Mouse (Mus musculus) C2C12 (cell line): ENCODE results near the gene Dppa5a. TPM values are rescaled to one million over a fixed set of nuclear protein-coding genes. Genes with fewer than 3 reads are reported as not detected.
"Not testable (repeated sequence)": the region's sequence is repeated elsewhere in the genome, so short reads cannot be mapped to it uniquely, and the experiment has no call there.

Experiments used
- H3K27me3 ChIP-seq: one replicate; pipeline ENCODE4 v1.6.1; 2011; ENCODE audit not compliant: control insufficient read depth, insufficient read depth, insufficient read length
- H3K36me3 ChIP-seq: one replicate; pipeline ENCODE4 v1.6.1; 2011; ENCODE audit not compliant: control insufficient read depth, insufficient read depth
- H3K4me3 ChIP-seq: one replicate; pipeline ENCODE4 v1.5.1; 2011; ENCODE audit warnings: mild to moderate bottlenecking, control low read depth; ENCODE audit not compliant: poor library complexity, insufficient read depth, severe bottlenecking
- H3K79me2 ChIP-seq: one replicate; pipeline ENCODE4 v1.6.1; 2011; ENCODE audit not compliant: control insufficient read depth, insufficient read depth
- H3K79me3 ChIP-seq: one replicate; pipeline ENCODE4 v1.6.1; 2011; ENCODE audit warnings: low read depth, control low read depth
- H3ac ChIP-seq: one replicate; pipeline ENCODE3; 2011; ENCODE audit warnings: low read depth; ENCODE audit not compliant: control insufficient read depth, insufficient read length
- CEBPB ChIP-seq: IDR thresholded peaks from one replicate; pipeline ENCODE4 v1.6.1; 2011; ENCODE audit warnings: low read depth, mild to moderate bottlenecking, control low read depth, moderate library complexity
- CTCF ChIP-seq: IDR thresholded peaks from one replicate; pipeline ENCODE4 v1.5.1; 2011; ENCODE audit not compliant: control insufficient read depth, insufficient read depth, insufficient read length
- FOSL1 ChIP-seq: IDR thresholded peaks from one replicate; pipeline ENCODE4 v1.8.0; 2011; ENCODE audit warnings: mild to moderate bottlenecking, low read length; ENCODE audit not compliant: poor library complexity, insufficient read depth, severe bottlenecking
- MAX ChIP-seq: IDR thresholded peaks from one replicate; pipeline ENCODE4 v1.6.1; 2011; ENCODE audit warnings: mild to moderate bottlenecking, control low read depth
- MYOD1 ChIP-seq: IDR thresholded peaks from one replicate; pipeline ENCODE4 v1.6.1; 2011; ENCODE audit warnings: low read depth; ENCODE audit not compliant: control insufficient read depth, insufficient read length
- MYOG ChIP-seq: IDR thresholded peaks from one replicate; pipeline ENCODE4 v1.6.1; 2011; ENCODE audit not compliant: control insufficient read depth, insufficient read length; ENCODE audit errors: extremely low read depth
- USF1 ChIP-seq: IDR thresholded peaks from one replicate; pipeline ENCODE4 v1.6.1; 2011; ENCODE audit warnings: low read depth, mild to moderate bottlenecking, control low read depth, moderate library complexity
- polyA plus RNA-seq: library from polyadenylated mRNA; unstranded; fragments of >200 nt; fragmentation: generic; extraction: Trizol; gene quantifications from one replicate; pipeline ENCODE4 v1.2.1, GENCODE M21; 2012; ENCODE audit warnings: missing spikeins

Gene Dppa5a
- polyA plus RNA-seq, 1 experiment, result 0.34 TPM

GRCm38 (mm10) chr9:78359750-78360483 is 8.1 kb downstream of the Dppa5a start:
- H3K4me3 ChIP-seq, result no peak overlapping the region

GRCm38 (mm10) chr9:78358053-78358452 is 9.9 kb downstream of the Dppa5a start:
- Histone ChIP-seq H3K36me3 (no peaks in the 10 kb centered on the region), H3K27me3 (no peaks in the 10 kb centered on the region), H3K79me3 (no peaks in the 10 kb centered on the region), H3K4me3 (no peak overlapping the region), H3ac (no peak overlapping the region), H3K79me2 (no peaks in the 10 kb centered on the region)
- TF ChIP-seq MYOD1, result no peak
- peak; percentile 39 for TF ChIP-seq CTCF

More at GRCm38 (mm10) chr9:78359750-78360483, 8.1 kb downstream of the Dppa5a start:
- Histone ChIP-seq H3K79me2 (no peaks in the 10 kb centered on the region), H3ac (no peak overlapping the region), H3K27me3 (no peaks in the 10 kb centered on the region), H3K79me3 (no peaks in the 10 kb centered on the region), H3K36me3 (no peaks in the 10 kb centered on the region)
- TF ChIP-seq CTCF, result no peak
- no peak for TF ChIP-seq FOSL1
- no peak for TF ChIP-seq USF1
- no peak for TF ChIP-seq MAX
- no peak for TF ChIP-seq CEBPB
- TF ChIP-seq MYOG, result no peak
- TF ChIP-seq MYOD1, result no peak

- Histone ChIP-seq H3K79me3 (no peaks in the 10 kb centered on the region), H3K36me3 (no peaks in the 10 kb centered on the region), H3K27me3 (no peaks in the 10 kb centered on the region), H3K79me2 (no peaks in the 10 kb centered on the region), H3K4me3 (no peak within 1 kb of the TSS), H3ac (no peak within 1 kb of the TSS)
- TF ChIP-seq USF1 (no peak), CTCF (no peak), FOSL1 (no peak), MAX (no peak), MYOD1 (no peak), CEBPB (no peak), MYOG (no peak)
These were observed 12.4 kb downstream of the Dppa5a start, which contains the start of gene Gsta2 for GRCm38 (mm10) chr9:78355611-78356010. Gene Gsta2, minus strand, starts transcription at chr9:78355788.

DNA sequence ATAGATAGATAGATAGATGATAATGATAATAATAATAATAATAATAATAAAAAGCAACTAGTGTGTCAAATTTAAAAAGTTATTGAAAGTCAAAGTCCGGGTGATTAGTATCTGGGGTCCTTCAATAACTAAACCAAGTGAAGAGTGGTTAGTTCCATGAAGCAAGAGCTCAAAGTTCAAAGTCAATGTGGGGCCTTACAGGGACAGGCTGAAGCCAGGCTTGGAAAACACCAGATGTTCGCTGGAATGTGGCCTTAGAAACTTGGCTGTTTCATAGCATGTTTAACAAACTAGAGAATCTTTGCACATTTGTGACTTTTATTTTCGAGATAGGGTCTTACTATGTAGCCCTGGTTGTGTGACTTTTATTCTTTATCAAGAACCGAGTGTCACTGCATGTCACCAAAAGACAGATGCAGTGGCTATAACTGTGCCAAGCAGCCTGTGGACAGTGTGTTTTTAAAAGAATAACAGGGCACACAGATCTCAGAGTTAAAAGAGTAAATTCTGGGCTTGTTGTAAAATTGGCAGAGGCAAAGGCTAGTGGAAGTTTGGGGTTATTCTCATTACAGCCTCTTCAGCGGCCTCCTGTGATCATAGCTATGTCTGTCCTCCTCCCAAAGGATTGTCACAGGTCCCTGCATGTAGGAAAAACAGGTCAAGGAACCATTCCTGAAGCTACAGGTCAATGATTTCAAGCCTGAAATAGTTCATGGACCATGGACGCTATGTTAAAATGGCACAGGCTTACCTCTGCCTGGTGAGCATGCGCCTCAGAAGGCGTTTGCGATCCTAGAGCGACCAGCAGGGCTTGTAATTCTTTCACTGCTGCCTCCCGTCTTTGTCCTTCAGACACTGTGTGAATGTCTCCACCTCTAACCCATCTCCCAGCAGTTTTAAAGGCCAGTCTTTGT is 13.1 kb downstream of the Dppa5a start:
- Histone ChIP-seq H3K4me3 (no peak overlapping the region), H3ac (no peak overlapping the region), H3K79me2 (no peaks in the 10 kb centered on the region), H3K79me3 (no peaks in the 10 kb centered on the region), H3K27me3 (no peaks in the 10 kb centered on the region), H3K36me3 (no peaks in the 10 kb centered on the region)
- TF ChIP-seq FOSL1 (no peak), CEBPB (no peak)

DNA sequence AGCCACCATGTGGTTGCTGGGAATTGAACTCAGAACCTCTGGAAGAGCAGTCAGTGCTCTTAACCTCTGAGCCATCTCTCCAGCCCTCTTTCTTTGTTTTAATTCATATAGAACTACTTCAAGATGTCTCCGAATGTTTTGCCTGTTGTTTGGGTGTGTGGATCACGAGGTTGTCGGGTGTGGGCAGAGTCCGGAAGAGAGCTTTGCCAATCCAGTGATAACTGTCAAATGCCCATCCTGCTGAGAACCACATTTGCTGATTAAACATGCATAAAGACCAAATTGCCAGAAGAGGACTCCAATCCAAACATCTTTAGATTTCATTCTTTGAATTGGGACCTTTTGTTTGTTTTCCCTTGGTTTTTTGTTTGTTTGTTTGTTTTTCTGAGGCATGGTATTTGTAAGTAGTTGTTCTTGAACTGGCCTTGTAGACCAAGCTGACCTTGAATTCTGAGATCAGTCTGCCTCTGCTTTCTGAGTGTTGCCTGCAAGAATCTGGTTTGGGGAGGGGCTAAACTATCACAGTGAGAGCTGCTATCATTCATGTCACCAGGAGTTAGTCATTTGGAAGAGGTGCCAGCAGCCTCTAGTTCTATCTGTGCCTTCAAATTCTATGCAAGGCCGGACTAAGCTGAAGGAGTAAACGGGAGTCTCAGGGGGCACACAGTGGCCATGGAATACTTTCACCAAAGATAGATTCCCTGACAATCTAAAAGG is 16.3 kb downstream of the Dppa5a start:
- Histone ChIP-seq H3K79me3 (no peaks in the 10 kb centered on the region), H3K4me3 (no peak overlapping the region), H3K36me3 (no peaks in the 10 kb centered on the region), H3ac (no peak overlapping the region), H3K27me3 (no peaks in the 10 kb centered on the region), H3K79me2 (no peaks in the 10 kb centered on the region)
- TF ChIP-seq MYOG (no peak), FOSL1 (no peak), CEBPB (no peak)

DNA sequence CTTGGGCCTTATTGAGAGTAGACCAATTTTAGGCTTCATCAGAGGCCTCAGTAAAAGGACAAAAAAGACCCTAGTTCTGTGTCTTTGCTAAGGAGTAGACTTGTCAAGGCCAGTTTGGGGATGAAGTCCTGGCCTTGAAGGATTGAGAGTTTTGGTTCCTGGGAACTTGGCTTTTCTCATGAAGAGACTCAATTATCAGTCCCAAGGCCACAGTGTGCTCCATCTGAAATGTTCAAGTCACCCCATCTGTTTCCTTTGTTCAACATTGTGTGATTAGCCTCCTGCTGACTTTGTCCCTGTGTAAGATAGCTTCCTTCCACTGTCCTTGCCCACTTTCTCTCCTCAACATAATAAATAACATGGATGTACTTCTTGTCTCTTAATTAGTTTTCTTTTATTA is 18.0 kb downstream of the Dppa5a start:
- H3K4me3 ChIP-seq, result not testable (repeated sequence)

DNA sequence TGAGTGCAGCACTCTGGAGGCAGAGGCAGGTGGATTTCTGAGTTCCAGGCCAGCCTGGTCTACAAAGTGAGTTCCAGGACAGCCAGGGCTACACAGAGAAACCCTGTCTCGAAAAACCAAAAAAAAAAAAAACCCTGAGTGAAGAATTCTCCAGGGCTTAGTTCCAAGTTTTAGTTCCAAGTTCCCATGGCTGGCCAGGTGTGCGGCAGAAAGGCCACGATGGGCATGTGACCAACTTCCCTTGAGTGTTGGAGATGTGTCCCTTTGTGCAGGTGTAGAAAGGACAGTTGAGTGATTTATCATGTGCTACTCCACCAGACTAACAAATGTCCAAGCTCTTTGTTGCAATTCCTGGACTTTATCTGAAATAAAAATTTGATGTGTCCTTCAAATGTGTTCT is 18.8 kb downstream of the Dppa5a start:
- H3K79me2 ChIP-seq, H3K27me3 ChIP-seq, H3K4me3 ChIP-seq, H3K36me3 ChIP-seq, H3K79me3 ChIP-seq: not testable (repeated sequence)
- peak overlapping the region; percentile 24 for H3ac ChIP-seq

More for the DNA sequence above, 18.0 kb downstream of the Dppa5a start:
- H3K79me3 ChIP-seq, H3ac ChIP-seq, H3K27me3 ChIP-seq, H3K36me3 ChIP-seq, H3K79me2 ChIP-seq: not testable (repeated sequence)
